Mouse (Mus musculus) lung, postnatal 0 days (tissue): Measurements from ENCODE around the gene Npy.

ENCODE experiments used
- CTCF ChIP-seq: IDR thresholded peaks from 2 replicates; pipeline ENCODE4 v1.5.1; 2016; ENCODE audit warnings: antibody characterized with exemption, mild to moderate bottlenecking
- EP300 ChIP-seq: IDR thresholded peaks from 2 replicates; pipeline ENCODE4 v1.6.1; 2016; ENCODE audit warnings: antibody characterized with exemption, mild to moderate bottlenecking, control low read depth

GRCm38 (mm10) chr6:49804105-49804504 lies 18.4 kb upstream of the Npy start:
- no peak for TF ChIP-seq CTCF
- TF ChIP-seq EP300, result no peak
